Mouse (Mus musculus): ENCODE results near the gene Alg12. TPM values are rescaled to one million over a fixed set of nuclear protein-coding genes. Genes with fewer than 3 reads are reported as not detected.

Gene Alg12
- polyA plus RNA-seq, 1 experiment from 2014 or later: 9.3 TPM

- no peak overlapping the region for H3K4me3 ChIP-seq
- no peaks in the 10 kb centered on the region for H3K27me3 ChIP-seq
- H3K9me3 ChIP-seq: no peaks in the 10 kb centered on the region
- peak; percentile 74 for ATAC-seq (ENCODE audit: low read depth)
- H3K4me1 ChIP-seq (replicated peaks): peaks cover 27% of the 10 kb centered on the region
- H3K36me3 ChIP-seq: no peaks in the 10 kb centered on the region
- peak overlapping the region; percentile 9; the same call in 1 of the 2 replicates for H3K4me2 ChIP-seq
- H3K27ac ChIP-seq (replicated peaks): peak overlapping the region; percentile 74
- H3K9ac ChIP-seq: peak overlapping the region; percentile 34; the same call in 1 of the 2 replicates
- WGBS: 10% methylated on average over 9 of the region's 9 CpGs
These were observed 20.2 kb upstream of the Alg12 start for GRCm38 (mm10) chr15:88839271-88839670.

- Histone ChIP-seq H3K4me2 (peak overlapping the region; percentile 72), H3K27ac (replicated peaks) (no peak overlapping the region; the same call in 1 of the 2 replicates), H3K36me3 (no peaks in the 10 kb centered on the region), H3K9me3 (no peaks in the 10 kb centered on the region), H3K9ac (peak overlapping the region; percentile 73), H3K4me1 (replicated peaks) (peaks cover 27% of the 10 kb centered on the region), H3K4me3 (peak overlapping the region; percentile 45), H3K27me3 (no peaks in the 10 kb centered on the region)
- 1% methylated on average over 11 of the region's 11 CpGs for WGBS
- ATAC-seq (ENCODE audit: low read depth): no peak
These were observed 18.9 kb upstream of the Alg12 start for GRCm38 (mm10) chr15:88837977-88838376.

DNA sequence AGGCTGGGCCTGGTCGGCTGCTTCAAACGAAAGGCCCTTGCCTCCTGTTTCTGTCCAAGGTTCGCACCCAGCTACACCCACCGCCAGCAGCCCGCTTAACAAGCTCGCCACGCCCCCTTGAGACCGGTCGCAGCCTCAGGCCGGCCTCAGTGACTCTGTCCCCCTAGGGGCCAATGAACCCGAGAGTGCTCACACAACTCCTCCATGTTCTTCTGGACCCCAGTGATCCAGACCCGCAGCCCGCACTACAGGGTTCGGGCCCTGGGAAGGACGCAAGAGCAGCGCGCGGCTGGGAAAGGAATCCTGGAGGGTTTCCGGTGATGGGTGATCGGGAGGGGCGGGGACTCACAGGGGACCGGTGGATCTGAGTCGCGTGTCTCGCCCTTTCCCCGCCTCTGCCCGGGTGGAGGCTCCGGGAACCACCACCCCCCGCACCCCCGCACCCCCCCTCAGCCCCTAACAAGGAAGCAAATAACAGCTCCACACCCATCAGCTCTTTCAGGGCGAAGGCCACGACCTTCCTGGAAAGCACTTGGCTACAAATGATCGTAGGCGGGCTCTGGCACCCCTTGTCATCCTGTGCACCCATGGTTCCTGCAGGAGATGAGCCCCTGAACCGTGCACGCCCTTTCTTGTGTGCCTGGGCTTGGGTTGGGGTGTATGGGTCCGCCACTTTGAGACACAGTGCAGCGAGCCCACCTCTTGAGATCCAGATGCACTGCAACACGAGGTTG is 18.2 kb upstream of the Alg12 start:
- H3K4me2 ChIP-seq: peak overlapping the region; percentile 72
- peak overlapping the region; percentile 59 for H3K27ac ChIP-seq (replicated peaks)
- H3K9ac ChIP-seq: peak overlapping the region; percentile 73
- H3K27me3 ChIP-seq: no peaks in the 10 kb centered on the region
- peak overlapping the region; percentile 45 for H3K4me3 ChIP-seq
- 1% methylated on average over 38 of the region's 39 CpGs for WGBS
- peak; percentile 51; the same call in 1 of the 2 replicates for ATAC-seq (ENCODE audit: low read depth)
- H3K9me3 ChIP-seq: no peaks in the 10 kb centered on the region
- peaks cover 27% of the 10 kb centered on the region for H3K4me1 ChIP-seq (replicated peaks)
- no peaks in the 10 kb centered on the region for H3K36me3 ChIP-seq

DNA sequence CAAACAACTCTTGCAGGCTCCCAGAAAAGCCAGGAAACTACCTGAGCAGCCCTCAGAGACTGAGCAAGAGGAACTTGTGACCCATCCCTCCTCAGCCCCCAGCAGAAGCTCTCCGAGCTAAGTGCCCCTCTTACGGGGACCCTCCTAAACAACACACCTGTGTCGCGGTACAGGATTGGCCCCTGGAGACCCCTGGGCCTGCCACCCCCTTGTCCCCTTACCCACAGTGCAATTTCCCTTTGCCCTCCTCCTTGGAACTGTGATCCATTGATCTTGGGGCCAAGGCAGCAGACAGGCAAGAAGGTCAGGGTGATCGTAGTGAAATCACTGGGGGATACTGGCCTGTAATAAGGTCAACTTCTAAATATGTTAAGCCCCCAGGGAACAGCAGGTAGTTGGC is 17.5 kb upstream of the Alg12 start:
- Histone ChIP-seq H3K9ac (0 out of 2 replicates have a peak overlapping the region, but pooled peaks have one; percentile 73), H3K4me1 (replicated peaks) (peaks cover 27% of the 10 kb centered on the region), H3K27ac (replicated peaks) (no peak overlapping the region), H3K4me3 (peak overlapping the region; percentile 45), H3K9me3 (no peaks in the 10 kb centered on the region), H3K4me2 (peak overlapping the region; percentile 72), H3K36me3 (no peaks in the 10 kb centered on the region), H3K27me3 (no peaks in the 10 kb centered on the region)
- 77% methylated on average over 5 of the region's 5 CpGs for WGBS
- no peak for ATAC-seq (ENCODE audit: low read depth)

- no peaks in the 10 kb centered on the region for H3K9me3 ChIP-seq
- no peak overlapping the region for H3K9ac ChIP-seq
- peaks cover 27% of the 10 kb centered on the region for H3K4me1 ChIP-seq (replicated peaks)
- 86% methylated on average over 6 of the region's 6 CpGs for WGBS
- no peak overlapping the region for H3K27ac ChIP-seq (replicated peaks)
- no peaks in the 10 kb centered on the region for H3K27me3 ChIP-seq
- ATAC-seq (ENCODE audit: low read depth): no peak
- no peak overlapping the region for H3K4me3 ChIP-seq
- no peak overlapping the region for H3K4me2 ChIP-seq
- no peaks in the 10 kb centered on the region for H3K36me3 ChIP-seq
These were observed 16.9 kb upstream of the Alg12 start for GRCm38 (mm10) chr15:88836031-88836430.

GRCm38 (mm10) chr15:88832536-88832935 is 13.4 kb upstream of the Alg12 start:
- Histone ChIP-seq H3K27me3 (no peaks in the 10 kb centered on the region), H3K36me3 (no peaks in the 10 kb centered on the region), H3K27ac (replicated peaks) (no peak overlapping the region), H3K4me2 (no peak overlapping the region), H3K9me3 (no peaks in the 10 kb centered on the region), H3K9ac (no peak overlapping the region), H3K4me1 (replicated peaks) (peaks cover 6% of the 10 kb centered on the region), H3K4me3 (no peak overlapping the region)
- 80% methylated on average over 9 of the region's 9 CpGs for WGBS
- no peak for ATAC-seq (ENCODE audit: low read depth)

- 72% methylated on average over 5 of the region's 5 CpGs for WGBS
These were observed 12.4 kb upstream of the Alg12 start for GRCm38 (mm10) chr15:88831482-88831881.

DNA sequence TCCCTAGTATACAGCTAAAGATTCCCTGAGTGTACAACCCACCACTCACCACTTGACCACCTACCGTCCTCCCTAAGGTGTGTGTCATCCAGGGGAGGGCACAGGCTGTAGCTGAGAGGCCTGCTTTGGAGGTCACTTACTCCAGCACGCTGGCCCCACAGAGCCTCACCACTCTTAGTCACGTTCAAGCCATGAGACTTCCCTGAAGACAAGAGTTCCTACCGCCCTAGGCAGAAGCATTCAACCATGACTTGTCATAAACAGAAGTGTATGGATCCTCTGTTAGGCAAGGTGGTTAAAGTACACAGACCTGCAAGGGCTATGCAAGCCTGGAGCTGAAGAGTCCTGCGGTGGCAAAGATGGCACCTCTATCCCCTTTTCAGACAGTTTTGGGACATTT is 11.6 kb upstream of the Alg12 start:
- no peaks in the 10 kb centered on the region for H3K27me3 ChIP-seq
- no peak overlapping the region for H3K4me3 ChIP-seq
- no peaks in the 10 kb centered on the region for H3K4me1 ChIP-seq (replicated peaks)
- H3K9ac ChIP-seq: no peak overlapping the region
- no peak overlapping the region for H3K4me2 ChIP-seq
- peaks cover 14% of the 10 kb centered on the region for H3K36me3 ChIP-seq
- WGBS: 78% methylated on average over 5 of the region's 5 CpGs
- no peaks in the 10 kb centered on the region for H3K9me3 ChIP-seq
- no peak overlapping the region for H3K27ac ChIP-seq (replicated peaks)
- ATAC-seq (ENCODE audit: low read depth): no peak

More at GRCm38 (mm10) chr15:88831482-88831881, 12.4 kb upstream of the Alg12 start:
- H3K27ac ChIP-seq (replicated peaks): no peak overlapping the region
- H3K9me3 ChIP-seq: no peaks in the 10 kb centered on the region
- no peak overlapping the region for H3K4me3 ChIP-seq
- peaks cover 7% of the 10 kb centered on the region for H3K36me3 ChIP-seq
- H3K9ac ChIP-seq: no peak overlapping the region
- H3K4me2 ChIP-seq: no peak overlapping the region
- no peaks in the 10 kb centered on the region; the same call in 1 of the 2 replicates for H3K4me1 ChIP-seq (replicated peaks)
- no peaks in the 10 kb centered on the region for H3K27me3 ChIP-seq
- no peak for ATAC-seq (ENCODE audit: low read depth)

DNA sequence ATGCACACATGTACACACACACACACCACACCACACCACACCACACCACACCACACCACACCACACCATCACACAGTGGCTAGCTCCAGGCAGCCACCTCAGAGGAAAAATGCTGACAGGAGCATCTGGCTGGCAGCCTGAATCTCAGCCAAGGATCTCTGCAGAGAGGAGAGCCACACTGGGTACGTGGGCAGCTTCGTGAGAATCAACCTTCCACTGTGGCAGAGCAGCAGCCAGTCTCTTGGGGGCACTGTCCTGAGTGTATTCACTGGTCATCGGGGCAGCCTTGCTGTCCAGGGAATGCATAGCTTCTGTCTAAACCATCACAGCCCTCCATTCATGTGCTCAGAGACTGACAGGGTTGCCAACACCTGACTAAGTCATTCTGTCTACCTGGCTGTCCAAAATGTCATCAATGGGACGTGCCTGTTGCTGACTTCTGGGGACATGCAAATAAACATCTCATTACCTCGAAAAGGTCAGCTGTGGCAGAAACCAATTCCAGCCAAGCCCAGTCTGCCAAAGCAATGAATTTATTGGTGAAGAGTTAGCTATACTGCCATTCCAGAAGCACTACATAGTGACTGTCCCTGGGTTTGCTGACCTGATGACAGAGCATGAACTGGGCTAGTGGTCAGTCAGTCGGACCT is 10.8 kb upstream of the Alg12 start:
- Histone ChIP-seq H3K4me2 (no peak overlapping the region), H3K4me1 (replicated peaks) (no peaks in the 10 kb centered on the region), H3K27ac (replicated peaks) (no peak overlapping the region), H3K9me3 (no peaks in the 10 kb centered on the region), H3K4me3 (no peak overlapping the region), H3K27me3 (no peaks in the 10 kb centered on the region), H3K9ac (no peak overlapping the region), H3K36me3 (peaks cover 22% of the 10 kb centered on the region)
- ATAC-seq (ENCODE audit: low read depth): no peak
- 76% methylated on average over 6 of the region's 6 CpGs for WGBS

GRCm38 (mm10) chr15:88828800-88829705 is 9.9 kb upstream of the Alg12 start:
- Histone ChIP-seq H3K9ac (no peak overlapping the region), H3K27ac (replicated peaks) (no peak overlapping the region), H3K9me3 (no peaks in the 10 kb centered on the region), H3K4me3 (no peak overlapping the region), H3K27me3 (no peaks in the 10 kb centered on the region), H3K4me2 (no peak overlapping the region), H3K4me1 (replicated peaks) (no peaks in the 10 kb centered on the region), H3K36me3 (peaks cover 30% of the 10 kb centered on the region)
- 59% methylated on average over 17 of the region's 17 CpGs for WGBS
- ATAC-seq (ENCODE audit: low read depth): peak; percentile 92

DNA sequence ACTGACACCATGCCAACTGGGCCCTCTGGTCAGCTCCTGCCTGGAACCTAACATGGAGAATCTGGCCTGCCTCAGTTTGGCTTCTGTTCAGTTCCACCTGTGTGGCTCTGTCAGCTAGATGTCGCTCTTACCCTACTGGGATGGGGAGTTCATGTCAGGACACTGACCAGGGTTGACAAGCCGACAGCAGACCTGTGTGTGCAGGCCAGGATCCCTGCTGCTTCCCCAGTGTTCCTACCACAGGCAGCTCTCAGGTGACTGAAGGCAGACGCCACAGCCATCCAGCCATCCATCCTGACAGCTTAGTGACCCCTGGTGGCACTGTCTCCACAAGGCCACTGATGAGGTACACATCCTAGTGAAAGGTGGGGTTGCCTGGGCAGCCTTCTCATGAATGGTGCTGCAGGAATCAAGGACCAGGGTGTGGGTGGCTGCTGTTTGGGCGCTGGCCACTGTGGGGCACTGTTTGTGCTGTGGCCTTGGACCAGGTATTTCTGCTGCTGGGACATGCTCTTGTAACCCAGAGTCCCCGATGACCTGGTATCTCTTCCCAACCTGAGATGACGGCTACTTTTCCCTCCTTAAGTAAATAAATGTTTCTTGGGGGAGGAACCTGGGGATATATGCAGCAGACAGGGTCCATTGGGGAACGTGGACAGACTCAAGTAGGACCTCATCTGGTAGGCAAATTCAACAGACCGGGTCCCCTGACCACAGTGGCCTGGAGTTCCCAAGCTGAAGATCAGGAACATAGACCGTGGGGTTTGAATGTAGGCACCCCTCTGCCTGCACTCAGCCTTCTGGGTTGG is 9.1 kb upstream of the Alg12 start:
- no peak overlapping the region for H3K4me2 ChIP-seq
- H3K27ac ChIP-seq (replicated peaks): no peak overlapping the region
- H3K9me3 ChIP-seq: no peaks in the 10 kb centered on the region
- no peaks in the 10 kb centered on the region for H3K4me1 ChIP-seq (replicated peaks)
- H3K4me3 ChIP-seq: no peak overlapping the region
- ATAC-seq (ENCODE audit: low read depth): peak; percentile 57
- H3K9ac ChIP-seq: no peak overlapping the region
- WGBS: 28% methylated on average over 9 of the region's 9 CpGs
- peaks cover 39% of the 10 kb centered on the region for H3K36me3 ChIP-seq
- no peaks in the 10 kb centered on the region for H3K27me3 ChIP-seq

All from neural tube, embryonic 13.5 days (tissue).